Mouse (Mus musculus): Measurements from ENCODE around the gene Tmprss2. TPM values are rescaled to one million over a fixed set of nuclear protein-coding genes. Genes with fewer than 3 reads are reported as not detected.

Gene Tmprss2
- polyA plus RNA-seq, 1 experiment from 2014 or later, result 4.7 TPM

GRCm38 (mm10) chr16:97612009-97612408, 1.0 kb upstream of the Tmprss2 start:
- ATAC-seq (ENCODE audit: insufficient read depth), result no peak
- no peaks in the 10 kb centered on the region for H3K36me3 ChIP-seq (replicated peaks)
- peaks cover 42% of the 10 kb centered on the region for H3K27me3 ChIP-seq
- no peak overlapping the region for H3K27ac ChIP-seq (replicated peaks)
- no peak overlapping the region for H3K4me2 ChIP-seq
- 36% methylated on average over 4 of the region's 4 CpGs for WGBS (ENCODE audit: insufficient replicate concordance)
- no peak overlapping the region for H3K4me3 ChIP-seq (replicated peaks)
- peaks cover 7% of the 10 kb centered on the region for H3K4me1 ChIP-seq (replicated peaks)
- H3K9ac ChIP-seq, result no peak overlapping the region
- H3K9me3 ChIP-seq (replicated peaks), result no peaks in the 10 kb centered on the region

- Histone ChIP-seq H3K4me3 (replicated peaks) (peak overlapping the region; percentile 44), H3K27me3 (peaks cover 42% of the 10 kb centered on the region), H3K4me1 (replicated peaks) (peaks cover 8% of the 10 kb centered on the region), H3K27ac (replicated peaks) (no peak overlapping the region), H3K9me3 (replicated peaks) (no peaks in the 10 kb centered on the region), H3K4me2 (peak overlapping the region; percentile 54), H3K36me3 (replicated peaks) (no peaks in the 10 kb centered on the region), H3K9ac (no peak overlapping the region)
- 4% methylated on average over 20 of the region's 20 CpGs for WGBS (ENCODE audit: insufficient replicate concordance)
- ATAC-seq (ENCODE audit: insufficient read depth), result no peak
Observed at GRCm38 (mm10) chr16:97610246-97610645, 749 bp downstream of the Tmprss2 start.

GRCm38 (mm10) chr16:97609676-97610075, 1.3 kb downstream of the Tmprss2 start:
- ATAC-seq (ENCODE audit: insufficient read depth), result no peak
- 63% methylated on average over 2 of the region's 2 CpGs for WGBS (ENCODE audit: insufficient replicate concordance)
- Histone ChIP-seq H3K9me3 (replicated peaks) (no peaks in the 10 kb centered on the region), H3K27me3 (peaks cover 42% of the 10 kb centered on the region), H3K9ac (no peak overlapping the region), H3K4me1 (replicated peaks) (peaks cover 8% of the 10 kb centered on the region), H3K4me3 (replicated peaks) (peak overlapping the region; percentile 44; the same call in 1 of the 2 replicates), H3K36me3 (replicated peaks) (no peaks in the 10 kb centered on the region), H3K27ac (replicated peaks) (no peak overlapping the region), H3K4me2 (peak overlapping the region; percentile 54)

- Histone ChIP-seq H3K27ac (replicated peaks) (no peak overlapping the region), H3K9ac (no peak overlapping the region), H3K27me3 (peaks cover 39% of the 10 kb centered on the region), H3K9me3 (replicated peaks) (no peaks in the 10 kb centered on the region), H3K4me2 (no peak overlapping the region), H3K4me1 (replicated peaks) (peaks cover 8% of the 10 kb centered on the region), H3K36me3 (replicated peaks) (no peaks in the 10 kb centered on the region), H3K4me3 (replicated peaks) (no peak overlapping the region)
- 71% methylated on average over 1 of the region's 1 CpGs for WGBS (ENCODE audit: insufficient replicate concordance)
- no peak for ATAC-seq (ENCODE audit: insufficient read depth)
Observed at GRCm38 (mm10) chr16:97607956-97608355, 3.0 kb downstream of the Tmprss2 start.

GRCm38 (mm10) chr16:97606829-97607228, 4.2 kb downstream of the Tmprss2 start:
- H3K9me3 ChIP-seq (replicated peaks), result no peaks in the 10 kb centered on the region
- no peak overlapping the region for H3K9ac ChIP-seq
- H3K27me3 ChIP-seq, result peaks cover 31% of the 10 kb centered on the region
- H3K4me3 ChIP-seq (replicated peaks), result no peak overlapping the region
- no peaks in the 10 kb centered on the region for H3K36me3 ChIP-seq (replicated peaks)
- H3K27ac ChIP-seq (replicated peaks), result no peak overlapping the region
- 48% methylated on average over 2 of the region's 2 CpGs for WGBS (ENCODE audit: insufficient replicate concordance)
- H3K4me1 ChIP-seq (replicated peaks), result peaks cover 8% of the 10 kb centered on the region
- H3K4me2 ChIP-seq, result no peak overlapping the region
- ATAC-seq (ENCODE audit: insufficient read depth), result peak; percentile 37; the same call in 1 of the 2 replicates

GRCm38 (mm10) chr16:97605957-97606721, 4.9 kb downstream of the Tmprss2 start:
- Histone ChIP-seq H3K4me2 (no peak overlapping the region), H3K27ac (replicated peaks) (no peak overlapping the region), H3K36me3 (replicated peaks) (no peaks in the 10 kb centered on the region), H3K27me3 (peaks cover 24% of the 10 kb centered on the region), H3K4me3 (replicated peaks) (no peak overlapping the region), H3K4me1 (replicated peaks) (peaks cover 8% of the 10 kb centered on the region), H3K9me3 (replicated peaks) (no peaks in the 10 kb centered on the region), H3K9ac (no peak overlapping the region)
- ATAC-seq (ENCODE audit: insufficient read depth), result no peak
- whole genome bisulfite sequencing (ENCODE audit: insufficient replicate concordance), result 65% methylated on average over 9 of the region's 9 CpGs

GRCm38 (mm10) chr16:97602256-97602655, 8.7 kb downstream of the Tmprss2 start:
- H3K36me3 ChIP-seq (replicated peaks), result no peaks in the 10 kb centered on the region
- 0 out of 2 replicates have a peak, but pooled peaks cover 3% of the 10 kb centered on the region for H3K4me1 ChIP-seq (replicated peaks)
- H3K4me3 ChIP-seq (replicated peaks), result no peak overlapping the region
- no peak for ATAC-seq (ENCODE audit: insufficient read depth)
- no peak overlapping the region for H3K9ac ChIP-seq
- 50% methylated on average over 1 of the region's 1 CpGs for WGBS (ENCODE audit: insufficient replicate concordance)
- no peak overlapping the region for H3K27ac ChIP-seq (replicated peaks)
- no peak overlapping the region for H3K4me2 ChIP-seq
- H3K27me3 ChIP-seq, result no peaks in the 10 kb centered on the region
- H3K9me3 ChIP-seq (replicated peaks), result no peaks in the 10 kb centered on the region

GRCm38 (mm10) chr16:97600591-97600990, 10.4 kb downstream of the Tmprss2 start:
- 41% methylated on average over 2 of the region's 2 CpGs for WGBS (ENCODE audit: insufficient replicate concordance)
- Histone ChIP-seq H3K9ac (no peak overlapping the region), H3K9me3 (replicated peaks) (no peaks in the 10 kb centered on the region), H3K4me1 (replicated peaks) (no peaks in the 10 kb centered on the region), H3K36me3 (replicated peaks) (no peaks in the 10 kb centered on the region), H3K4me3 (replicated peaks) (no peak overlapping the region), H3K27me3 (no peaks in the 10 kb centered on the region), H3K27ac (replicated peaks) (no peak overlapping the region), H3K4me2 (no peak overlapping the region)
- no peak for ATAC-seq (ENCODE audit: insufficient read depth)

GRCm38 (mm10) chr16:97598046-97598445, 12.9 kb downstream of the Tmprss2 start:
- Histone ChIP-seq H3K4me2 (no peak overlapping the region), H3K9ac (no peak overlapping the region), H3K4me1 (replicated peaks) (no peaks in the 10 kb centered on the region; the same call in 1 of the 2 replicates), H3K27me3 (no peaks in the 10 kb centered on the region), H3K27ac (replicated peaks) (no peak overlapping the region), H3K36me3 (replicated peaks) (no peaks in the 10 kb centered on the region), H3K4me3 (replicated peaks) (no peak overlapping the region), H3K9me3 (replicated peaks) (no peaks in the 10 kb centered on the region)
- WGBS (ENCODE audit: insufficient replicate concordance), result 54% methylated on average over 2 of the region's 2 CpGs
- no peak for ATAC-seq (ENCODE audit: insufficient read depth)

GRCm38 (mm10) chr16:97593816-97594509, 17.0 kb downstream of the Tmprss2 start:
- ATAC-seq (ENCODE audit: insufficient read depth), result peak; percentile 61
- Histone ChIP-seq H3K4me3 (replicated peaks) (no peak overlapping the region), H3K9me3 (replicated peaks) (no peaks in the 10 kb centered on the region), H3K27me3 (no peaks in the 10 kb centered on the region), H3K9ac (no peak overlapping the region), H3K36me3 (replicated peaks) (no peaks in the 10 kb centered on the region), H3K4me2 (no peak overlapping the region), H3K4me1 (replicated peaks) (no peaks in the 10 kb centered on the region; the same call in 1 of the 2 replicates), H3K27ac (replicated peaks) (no peak overlapping the region)
- 46% methylated on average over 4 of the region's 4 CpGs for WGBS (ENCODE audit: insufficient replicate concordance)

GRCm38 (mm10) chr16:97593057-97593456, 17.9 kb downstream of the Tmprss2 start:
- no peak overlapping the region for H3K4me3 ChIP-seq (replicated peaks)
- no peak overlapping the region for H3K4me2 ChIP-seq
- no peak overlapping the region for H3K27ac ChIP-seq (replicated peaks)
- no peak overlapping the region for H3K9ac ChIP-seq
- H3K36me3 ChIP-seq (replicated peaks), result no peaks in the 10 kb centered on the region
- H3K4me1 ChIP-seq (replicated peaks), result no peaks in the 10 kb centered on the region; the same call in 1 of the 2 replicates
- WGBS (ENCODE audit: insufficient replicate concordance), result 8% methylated on average over 1 of the region's 1 CpGs
- ATAC-seq (ENCODE audit: insufficient read depth), result no peak
- H3K9me3 ChIP-seq (replicated peaks), result no peaks in the 10 kb centered on the region
- H3K27me3 ChIP-seq, result no peaks in the 10 kb centered on the region
